Mouse (Mus musculus): Measurements from ENCODE around the gene Dnajb7. TPM values are rescaled to one million over a fixed set of nuclear protein-coding genes. Genes with fewer than 3 reads are reported as not detected.

Gene Dnajb7
- polyA plus RNA-seq, 1 experiment from 2014 or later, result 1.1 TPM

GRCm38 (mm10) chr15:81364271-81364670, 43.8 kb downstream of the Dnajb7 start:
- Histone ChIP-seq H3K4me1 (replicated peaks) (peaks cover 15% of the 10 kb centered on the region), H3K9ac (no peak overlapping the region), H3K36me3 (peaks cover 54% of the 10 kb centered on the region), H3K4me3 (no peak overlapping the region), H3K9me3 (replicated peaks) (no peaks in the 10 kb centered on the region), H3K27ac (no peak overlapping the region), H3K27me3 (no peaks in the 10 kb centered on the region), H3K4me2 (no peak overlapping the region)
- 88% methylated on average over 1 of the region's 1 CpGs for WGBS
- ATAC-seq (replicated peaks; ENCODE audit: insufficient number of reproducible peaks, insufficient read depth, low FRiP score, low read depth), result no peak

GRCm38 (mm10) chr15:81362501-81362900, 45.6 kb downstream of the Dnajb7 start:
- Histone ChIP-seq H3K27me3 (no peaks in the 10 kb centered on the region), H3K27ac (no peak overlapping the region), H3K36me3 (peaks cover 40% of the 10 kb centered on the region), H3K4me3 (no peak overlapping the region), H3K9me3 (replicated peaks) (no peaks in the 10 kb centered on the region), H3K4me2 (no peak overlapping the region), H3K4me1 (replicated peaks) (peaks cover 16% of the 10 kb centered on the region), H3K9ac (no peak overlapping the region)
- 76% methylated on average over 1 of the region's 1 CpGs for WGBS
- ATAC-seq (replicated peaks; ENCODE audit: insufficient number of reproducible peaks, insufficient read depth, low FRiP score, low read depth), result no peak

- peak overlapping the region; percentile 86 for H3K27ac ChIP-seq
- no peaks in the 10 kb centered on the region for H3K9me3 ChIP-seq (replicated peaks)
- no peak for ATAC-seq (replicated peaks; ENCODE audit: insufficient number of reproducible peaks, insufficient read depth, low FRiP score, low read depth)
- H3K9ac ChIP-seq, result no peak overlapping the region
- peaks cover 31% of the 10 kb centered on the region for H3K36me3 ChIP-seq
- peaks cover 16% of the 10 kb centered on the region for H3K4me1 ChIP-seq (replicated peaks)
- peak overlapping the region; percentile 80 for H3K4me2 ChIP-seq
- no peaks in the 10 kb centered on the region for H3K27me3 ChIP-seq
- peak overlapping the region; percentile 71; the same call in 1 of the 2 replicates for H3K4me3 ChIP-seq
- WGBS, result 24% methylated on average over 10 of the region's 10 CpGs
These were observed 46.6 kb downstream of the Dnajb7 start for GRCm38 (mm10) chr15:81361417-81362015.

GRCm38 (mm10) chr15:81361022-81361404, 47.1 kb downstream of the Dnajb7 start:
- 36% methylated on average over 6 of the region's 6 CpGs for WGBS
- no peaks in the 10 kb centered on the region for H3K27me3 ChIP-seq
- H3K9ac ChIP-seq, result peak overlapping the region; percentile 32
- H3K9me3 ChIP-seq (replicated peaks), result no peaks in the 10 kb centered on the region
- peaks cover 16% of the 10 kb centered on the region for H3K4me1 ChIP-seq (replicated peaks)
- H3K36me3 ChIP-seq, result peaks cover 26% of the 10 kb centered on the region
- peak overlapping the region; percentile 86 for H3K27ac ChIP-seq
- peak; percentile 30; the same call in 1 of the 2 replicates for ATAC-seq (replicated peaks; ENCODE audit: insufficient number of reproducible peaks, insufficient read depth, low FRiP score, low read depth)
- H3K4me2 ChIP-seq, result peak overlapping the region; percentile 80
- H3K4me3 ChIP-seq, result peak overlapping the region; percentile 71

GRCm38 (mm10) chr15:81360345-81361021, 47.6 kb downstream of the Dnajb7 start, which contains the start of gene Slc25a17:
Gene Slc25a17 (minus strand): TSS chr15:81360812.
- WGBS, result under 1% methylated on average over 30 of the region's 30 CpGs
- H3K4me2 ChIP-seq, result peak within 1 kb of the TSS; percentile 80
- peak within 1 kb of the TSS; percentile 71 for H3K4me3 ChIP-seq
- peak within 1 kb of the TSS; percentile 74 for H3K9ac ChIP-seq
- peaks cover 21% of the 10 kb centered on the region for H3K36me3 ChIP-seq
- H3K27me3 ChIP-seq, result no peaks in the 10 kb centered on the region
- peak; percentile 100 for ATAC-seq (replicated peaks; ENCODE audit: insufficient number of reproducible peaks, insufficient read depth, low FRiP score, low read depth)
- H3K4me1 ChIP-seq (replicated peaks), result peaks cover 16% of the 10 kb centered on the region
- H3K9me3 ChIP-seq (replicated peaks), result no peaks in the 10 kb centered on the region
- H3K27ac ChIP-seq, result peak within 1 kb of the TSS; percentile 86

- H3K27me3 ChIP-seq, result no peaks in the 10 kb centered on the region
- H3K4me3 ChIP-seq, result no peak overlapping the region
- peak overlapping the region; percentile 80 for H3K4me2 ChIP-seq
- H3K9ac ChIP-seq, result no peak overlapping the region; the same call in 1 of the 2 replicates
- 85% methylated on average over 5 of the region's 5 CpGs for WGBS
- no peaks in the 10 kb centered on the region for H3K9me3 ChIP-seq (replicated peaks)
- peaks cover 11% of the 10 kb centered on the region for H3K36me3 ChIP-seq
- H3K27ac ChIP-seq, result no peak overlapping the region
- H3K4me1 ChIP-seq (replicated peaks), result peaks cover 16% of the 10 kb centered on the region
- ATAC-seq (replicated peaks; ENCODE audit: insufficient number of reproducible peaks, insufficient read depth, low FRiP score, low read depth), result no peak
These were observed 48.7 kb downstream of the Dnajb7 start for GRCm38 (mm10) chr15:81359421-81359820.

- 81% methylated on average over 3 of the region's 3 CpGs for WGBS
- H3K27me3 ChIP-seq, result no peaks in the 10 kb centered on the region
- H3K4me1 ChIP-seq (replicated peaks), result peaks cover 16% of the 10 kb centered on the region
- H3K36me3 ChIP-seq, result peaks cover 6% of the 10 kb centered on the region; the same call in 1 of the 2 replicates
- H3K4me3 ChIP-seq, result no peak overlapping the region
- H3K9ac ChIP-seq, result no peak overlapping the region
- H3K9me3 ChIP-seq (replicated peaks), result no peaks in the 10 kb centered on the region
- no peak overlapping the region for H3K4me2 ChIP-seq
- no peak for ATAC-seq (replicated peaks; ENCODE audit: insufficient number of reproducible peaks, insufficient read depth, low FRiP score, low read depth)
- H3K27ac ChIP-seq, result no peak overlapping the region
These were observed 49.2 kb downstream of the Dnajb7 start for GRCm38 (mm10) chr15:81358943-81359342.

GRCm38 (mm10) chr15:81356946-81357345, 51.2 kb downstream of the Dnajb7 start:
- 48% methylated on average over 5 of the region's 5 CpGs for WGBS
- Histone ChIP-seq H3K9ac (no peak overlapping the region), H3K4me2 (no peak overlapping the region), H3K4me3 (no peak overlapping the region), H3K9me3 (replicated peaks) (no peaks in the 10 kb centered on the region), H3K27me3 (no peaks in the 10 kb centered on the region), H3K4me1 (replicated peaks) (peaks cover 16% of the 10 kb centered on the region), H3K27ac (no peak overlapping the region), H3K36me3 (no peaks in the 10 kb centered on the region)
- ATAC-seq (replicated peaks; ENCODE audit: insufficient number of reproducible peaks, insufficient read depth, low FRiP score, low read depth), result no peak

Other genes with a start within 250 kb of the Dnajb7 start
- 11.4 and 19.0 TPM in 2 replicates for gene Mrtfa, start 217.5 kb downstream of the Dnajb7 start, polyA plus RNA-seq (2015; fragmentation: Nextera tagmentation; extraction: Ambion mirVana)
- gene Mchr1, start 172.8 kb downstream of the Dnajb7 start, polyA plus RNA-seq (2015; fragmentation: Nextera tagmentation; extraction: Ambion mirVana), result 0.13 and 0.22 TPM in 2 replicates
- gene Slc25a17, start 47.5 kb downstream of the Dnajb7 start, polyA plus RNA-seq (2015; fragmentation: Nextera tagmentation; extraction: Ambion mirVana), result 47.8 and 60.5 TPM in 2 replicates
- gene St13, start 8.2 kb downstream of the Dnajb7 start, polyA plus RNA-seq (2015; fragmentation: Nextera tagmentation; extraction: Ambion mirVana), result 104 and 107 TPM in 2 replicates
- 8.9 and 10.3 TPM in 2 replicates for gene Xpnpep3, start 8.2 kb downstream of the Dnajb7 start, polyA plus RNA-seq (2015; fragmentation: Nextera tagmentation; extraction: Ambion mirVana)
- gene Rbx1, start 58.0 kb upstream of the Dnajb7 start, polyA plus RNA-seq (2015; fragmentation: Nextera tagmentation; extraction: Ambion mirVana), result 324 and 354 TPM in 2 replicates
- 9.4 and 12.6 TPM in 2 replicates for gene Ep300, start 177.1 kb upstream of the Dnajb7 start, polyA plus RNA-seq (2015; fragmentation: Nextera tagmentation; extraction: Ambion mirVana)